8 mouse cellular contexts compared by ENCODE assay signal in genomic region chr10:117377431-117378290, GRCm38 (mm10). TPM values are rescaled to one million over a fixed set of nuclear protein-coding genes. Genes with fewer than 3 reads are reported as not detected.
DNase-seq lines count a peak whose midpoint lies in the region; ATAC-seq lines count a peak whose summit lies in the region.

No protein-coding gene starts in this region.

- no peaks in the 10 kb centered on the region for H3K36me3 ChIP-seq in neural tube, embryonic 11.5 days (ENCODE audit: control insufficient read depth, insufficient read depth, low read length)
- no peaks in the 10 kb centered on the region for H3K36me3 ChIP-seq in embryonic facial prominence, embryonic 14.5 days (ENCODE audit: control insufficient read depth, insufficient read depth, low read length)
- no peaks in the 10 kb centered on the region for H3K36me3 ChIP-seq in limb, embryonic 11.5 days (ENCODE audit: control insufficient read depth, insufficient read depth, low read length)

- no peaks in the 10 kb centered on the region for H3K4me1 ChIP-seq in neural tube, embryonic 11.5 days (ENCODE audit: control insufficient read depth, insufficient read depth, low read length)
- peaks cover 14% of the 10 kb centered on the region for H3K4me1 ChIP-seq in embryonic facial prominence, embryonic 14.5 days (ENCODE audit: control insufficient read depth, insufficient read depth, low read length)
- no peaks in the 10 kb centered on the region for H3K4me1 ChIP-seq in limb, embryonic 11.5 days (ENCODE audit: control insufficient read depth, insufficient read depth, low read length)

- ATAC-seq in neural tube, embryonic 11.5 days (ENCODE audit: insufficient read depth, low FRiP score, low TSS enrichment) = no peak
- ATAC-seq in embryonic facial prominence, embryonic 14.5 days (ENCODE audit: low read depth) = no peak
- ATAC-seq in limb, embryonic 11.5 days (ENCODE audit: insufficient number of reproducible peaks, low FRiP score, low TSS enrichment, low read depth) = no peak

- H3K9ac ChIP-seq in neural tube, embryonic 11.5 days (ENCODE audit: low read length) = peak overlapping the region; percentile 56
- peak overlapping the region; percentile 100 for H3K9ac ChIP-seq in embryonic facial prominence, embryonic 14.5 days (ENCODE audit: low read depth, low read length)
- H3K9ac ChIP-seq in limb, embryonic 11.5 days (ENCODE audit: low read length) = peak overlapping the region; percentile 39; the same call in 1 of the 2 replicates

- H3K9me3 ChIP-seq in neural tube, embryonic 11.5 days (ENCODE audit: control insufficient read depth, low read length) = no peaks in the 10 kb centered on the region
- H3K9me3 ChIP-seq in embryonic facial prominence, embryonic 14.5 days (ENCODE audit: control insufficient read depth, low read length) = no peaks in the 10 kb centered on the region
- no peaks in the 10 kb centered on the region for H3K9me3 ChIP-seq in limb, embryonic 11.5 days (ENCODE audit: control insufficient read depth, low read length)

- peak overlapping the region; percentile 92; the same call in 1 of the 2 replicates for H3K4me3 ChIP-seq in neural tube, embryonic 11.5 days (ENCODE audit: low read depth, low read length)
- peak overlapping the region; percentile 98 for H3K4me3 ChIP-seq in embryonic facial prominence, embryonic 14.5 days (ENCODE audit: low read depth, low read length)
- peak overlapping the region; percentile 15 for H3K4me3 ChIP-seq in limb, embryonic 11.5 days (ENCODE audit: low read depth, low read length)

- WGBS in neural tube, embryonic 11.5 days = 29% methylated on average over 16 of the region's 16 CpGs
- WGBS in embryonic facial prominence, embryonic 14.5 days = 19% methylated on average over 16 of the region's 16 CpGs
- WGBS in limb, embryonic 11.5 days = 24% methylated on average over 16 of the region's 16 CpGs

- DNase-seq in neural tube, embryonic 11.5 days (ENCODE audit: low spot score) = no peak
- no peak for DNase-seq in neural tube, embryonic 10.5 days (ENCODE audit: extremely low spot score, low spot score)
- no peak for DNase-seq in embryonic facial prominence, embryonic 14.5 days (ENCODE audit: low spot score)
- no peak for DNase-seq in limb, embryonic 11.5 days (ENCODE audit: low spot score)
- peak; percentile 26 for DNase-seq in retina, embryonic 14.5 days (ENCODE audit: low spot score)
- DNase-seq in layer of hippocampus, adult 11-12 months (ENCODE audit: low spot score) = no peak
- DNase-seq in cerebellum, postnatal 25 days = no peak
- DNase-seq in testis, postnatal 10 days (ENCODE audit: low spot score) = no peak

- peak overlapping the region; percentile 45 for H3K4me2 ChIP-seq in neural tube, embryonic 11.5 days (ENCODE audit: low read depth)
- peak overlapping the region; percentile 65 for H3K4me2 ChIP-seq in embryonic facial prominence, embryonic 14.5 days (ENCODE audit: low read depth, low read length)
- H3K4me2 ChIP-seq in limb, embryonic 11.5 days (ENCODE audit: low read depth, severe bottlenecking) = peak overlapping the region; percentile 45

- H3K27me3 ChIP-seq in neural tube, embryonic 11.5 days (ENCODE audit: control insufficient read depth, insufficient read depth, low read length) = no peaks in the 10 kb centered on the region
- no peaks in the 10 kb centered on the region for H3K27me3 ChIP-seq in embryonic facial prominence, embryonic 14.5 days (replicated peaks; ENCODE audit: control insufficient read depth, insufficient read depth, low read length)
- no peaks in the 10 kb centered on the region for H3K27me3 ChIP-seq in limb, embryonic 11.5 days (ENCODE audit: control insufficient read depth, insufficient read depth, low read length)

- peak overlapping the region; percentile 85; the same call in 1 of the 2 replicates for H3K27ac ChIP-seq in neural tube, embryonic 11.5 days (ENCODE audit: low read depth, low read length)
- H3K27ac ChIP-seq in embryonic facial prominence, embryonic 14.5 days (replicated peaks; ENCODE audit: low read depth, low read length) = peak overlapping the region; percentile 97
- H3K27ac ChIP-seq in limb, embryonic 11.5 days (replicated peaks; ENCODE audit: low read depth, low read length) = no peak overlapping the region

RNA-seq across cellular contexts. Expression of gene Cpsf6, which starts 2.2 kb away (rescaled TPM):
- polyA plus RNA-seq in neural tube, embryonic 11.5 days (2014; fragmentation: Nextera tagmentation; extraction: Ambion mirVana) = 228 and 238 TPM in 2 replicates
- polyA plus RNA-seq in embryonic facial prominence, embryonic 14.5 days (2014; fragmentation: Nextera tagmentation; extraction: Ambion mirVana) = 125 and 146 TPM in 2 replicates
- 225 and 251 TPM in 2 replicates for polyA plus RNA-seq in limb, embryonic 11.5 days (2014; fragmentation: Nextera tagmentation; extraction: Ambion mirVana)

Comparison
In these comparisons a context has a peak if more than half of its experiments do, and no peak if none do; other contexts are left out.
1. H3K4me3 ChIP-seq: peak in every context shown above with its lines; median percentile 98 in embryonic facial prominence, embryonic 14.5 days; 92 in neural tube, embryonic 11.5 days; 15 in limb, embryonic 11.5 days.
2. H3K9ac ChIP-seq: peak in every context shown above with its lines; median percentile 100 in embryonic facial prominence, embryonic 14.5 days; 56 in neural tube, embryonic 11.5 days; 39 in limb, embryonic 11.5 days.